Mouse (Mus musculus) spleen, postnatal 14 days (tissue): ENCODE measurements around the gene Fcho1.
A peak's percentile ranks its signal among the peaks of the same experiment; 100 is the strongest.

ENCODE experiments used
- DNase-seq, 2 experiments: peaks; one replicate each; pipeline ENCODE4 v3.0.0; 2021 to 2022; ENCODE audit warnings: low spot score in 2 of 2

Gene Fcho1

GRCm38 (mm10) chr8:71684701-71685100 is 40.8 kb downstream of the Fcho1 start:
- DNase-seq: no peak

- DNase-seq: no peak
Measured at GRCm38 (mm10) chr8:71682832-71683231, 42.7 kb downstream of the Fcho1 start.

GRCm38 (mm10) chr8:71681369-71681915 is 44.1 kb downstream of the Fcho1 start:
- DNase-seq: no peak

- no peak for DNase-seq
Measured at GRCm38 (mm10) chr8:71680471-71680870, 45.0 kb downstream of the Fcho1 start.

GRCm38 (mm10) chr8:71679550-71680168 is 45.9 kb downstream of the Fcho1 start:
- no peak for DNase-seq

GRCm38 (mm10) chr8:71679116-71679515 is 46.4 kb downstream of the Fcho1 start:
- DNase-seq: no peak

- no peak for DNase-seq
Measured at GRCm38 (mm10) chr8:71678216-71678615, 47.3 kb downstream of the Fcho1 start.

- no peak for DNase-seq
Measured at GRCm38 (mm10) chr8:71677555-71677954, 48.0 kb downstream of the Fcho1 start.

GRCm38 (mm10) chr8:71676803-71677202 is 48.7 kb downstream of the Fcho1 start:
- DNase-seq: no peak

- DNase-seq: peak in 1 of 2 experiments; percentile 36
Measured at GRCm38 (mm10) chr8:71676020-71676741, 49.3 kb downstream of the Fcho1 start, which contains the start of gene Jak3. Jak3 (plus strand) TSS chr8:71676296.

GRCm38 (mm10) chr8:71675456-71676019 is 50.0 kb downstream of the Fcho1 start:
- no peak for DNase-seq

GRCm38 (mm10) chr8:71674071-71674470 is 51.4 kb downstream of the Fcho1 start:
- no peak for DNase-seq

- DNase-seq: no peak
Measured at GRCm38 (mm10) chr8:71672168-71672735, 53.3 kb downstream of the Fcho1 start.

GRCm38 (mm10) chr8:71671549-71671965 is 54.0 kb downstream of the Fcho1 start, which contains the start of gene Unc13a:
Unc13a (minus strand) TSS chr8:71671757.
- DNase-seq: peak; percentile 79 to 90

- DNase-seq: no peak
Measured at GRCm38 (mm10) chr8:71670621-71671548, 54.6 kb downstream of the Fcho1 start.

GRCm38 (mm10) chr8:71670198-71670597 is 55.3 kb downstream of the Fcho1 start:
- DNase-seq: no peak

- no peak for DNase-seq
Measured at GRCm38 (mm10) chr8:71668220-71668975, 57.1 kb downstream of the Fcho1 start.

- DNase-seq: no peak
Measured at GRCm38 (mm10) chr8:71667256-71667655, 58.3 kb downstream of the Fcho1 start.

GRCm38 (mm10) chr8:71666855-71667254 is 58.7 kb downstream of the Fcho1 start:
- no peak for DNase-seq
